Mouse (Mus musculus) embryonic facial prominence, embryonic 10.5 days (tissue): ENCODE data around the gene Ppt2. TPM values are rescaled to one million over a fixed set of nuclear protein-coding genes. Genes with fewer than 3 reads are reported as not detected.
A peak's percentile ranks its signal among the peaks of the same experiment; 100 is the strongest.

ENCODE experiments used
- DNase-seq: peaks from one replicate; pipeline ENCODE4 v3.0.0-alpha.2; 2017; ENCODE audit warnings: low spot score
- H3K27ac ChIP-seq: fragments of 300-500 bp; sonication (generic); replicated peaks from 2 replicates; pipeline ENCODE4 v1.5.1; 2016; ENCODE audit warnings: mild to moderate bottlenecking
- H3K27me3 ChIP-seq: fragments of 300-500 bp; sonication (generic); replicated peaks from 2 replicates; pipeline ENCODE4 v1.6.1; 2016; ENCODE audit warnings: low read depth, mild to moderate bottlenecking; ENCODE audit not compliant: poor library complexity, severe bottlenecking
- H3K36me3 ChIP-seq: fragments of 300-500 bp; sonication (generic); replicated peaks from 2 replicates; pipeline ENCODE4 v1.6.1; 2016; ENCODE audit warnings: mild to moderate bottlenecking, moderate library complexity
- H3K4me1 ChIP-seq: fragments of 300-500 bp; sonication (generic); 2 replicates; pipeline ENCODE4 v1.6.1; 2016
- H3K4me3 ChIP-seq: fragments of 300-500 bp; sonication (generic); 2 replicates; pipeline ENCODE4 v1.5.1; 2016; ENCODE audit warnings: mild to moderate bottlenecking, moderate library complexity
- H3K9me3 ChIP-seq: fragments of 300-500 bp; sonication (generic); 2 replicates; pipeline ENCODE4 v1.6.1; 2016; ENCODE audit warnings: mild to moderate bottlenecking
- WGBS: fragments of 180-500 bp; shearing (Covaris S2); methylation state at CpG from one replicate; pipeline ENCODE4 v1.1.7; 2016; 5-methylcytosine and 5-hydroxymethylcytosine counted together
- polyA plus RNA-seq: library from polyadenylated mRNA; unstranded; fragments of >200 nt; fragmentation: Nextera tagmentation; extraction: Ambion mirVana; gene quantifications from 2 replicates; pipeline ENCODE4 v1.2.1, GENCODE M21; 2016

The Ppt2 gene
- polyA plus RNA-seq, 1 experiment from 2014 or later = 18.6 TPM

GRCm38 (mm10) chr17:34586796-34587422 is 41.4 kb downstream of the Ppt2 start:
- Histone ChIP-seq H3K4me1 (peaks cover 74% of the 10 kb centered on the region), H3K4me3 (peak overlapping the region; percentile 86), H3K27me3 (no peaks in the 10 kb centered on the region; the same call in 1 of the 2 replicates), H3K36me3 (no peaks in the 10 kb centered on the region), H3K9me3 (no peaks in the 10 kb centered on the region), H3K27ac (peak overlapping the region; percentile 97)
- peak; percentile 94 for DNase-seq
- WGBS = under 1% methylated on average over 38 of the region's 38 CpGs

- H3K27me3 ChIP-seq = no peaks in the 10 kb centered on the region; the same call in 1 of the 2 replicates
- peak overlapping the region; percentile 97 for H3K27ac ChIP-seq
- peak; percentile 58 for DNase-seq
- no peaks in the 10 kb centered on the region for H3K9me3 ChIP-seq
- peaks cover 66% of the 10 kb centered on the region for H3K4me1 ChIP-seq
- WGBS = 24% methylated on average over 32 of the region's 32 CpGs
- H3K4me3 ChIP-seq = peak overlapping the region; percentile 86
- no peaks in the 10 kb centered on the region for H3K36me3 ChIP-seq
Observed at GRCm38 (mm10) chr17:34585877-34586771, 42.2 kb downstream of the Ppt2 start.

DNA sequence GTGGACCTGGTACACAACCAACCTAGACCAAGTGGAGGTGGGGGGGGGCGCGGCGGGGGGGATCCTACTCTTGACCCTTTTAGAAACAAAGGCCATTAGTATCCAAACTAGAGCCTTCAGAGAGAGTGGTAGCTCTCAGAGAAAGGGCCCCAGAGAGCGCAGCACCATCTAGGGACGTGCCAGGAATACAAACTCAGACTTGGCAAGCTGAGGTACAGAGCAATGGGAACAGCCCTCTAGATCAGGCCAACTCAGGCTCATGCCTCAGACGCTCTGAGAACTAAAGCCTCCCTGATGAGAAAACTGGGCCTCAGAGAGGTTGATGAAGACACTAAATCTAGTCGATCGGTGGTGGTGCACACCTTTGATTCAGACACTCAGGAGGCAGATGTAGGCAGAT is 43.2 kb downstream of the Ppt2 start:
- H3K4me3 ChIP-seq = no peak overlapping the region
- no peak for DNase-seq
- peaks cover 56% of the 10 kb centered on the region for H3K4me1 ChIP-seq
- 87% methylated on average over 8 of the region's 8 CpGs for WGBS
- H3K9me3 ChIP-seq = no peaks in the 10 kb centered on the region
- H3K36me3 ChIP-seq = no peaks in the 10 kb centered on the region
- no peaks in the 10 kb centered on the region; the same call in 1 of the 2 replicates for H3K27me3 ChIP-seq
- peak overlapping the region; percentile 97; the same call in 1 of the 2 replicates for H3K27ac ChIP-seq

- Histone ChIP-seq H3K9me3 (no peaks in the 10 kb centered on the region), H3K4me1 (peaks cover 43% of the 10 kb centered on the region), H3K36me3 (no peaks in the 10 kb centered on the region), H3K27me3 (no peaks in the 10 kb centered on the region; the same call in 1 of the 2 replicates), H3K4me3 (0 out of 2 replicates have a peak overlapping the region, but pooled peaks have one; percentile 18), H3K27ac (peak overlapping the region; percentile 20; the same call in 1 of the 2 replicates)
- no peak for DNase-seq
- WGBS = 78% methylated on average over 8 of the region's 8 CpGs
Observed at GRCm38 (mm10) chr17:34583819-34584218, 44.5 kb downstream of the Ppt2 start.

GRCm38 (mm10) chr17:34583397-34583796 is 44.9 kb downstream of the Ppt2 start:
- 0 out of 2 replicates have a peak overlapping the region, but pooled peaks have one; percentile 18 for H3K4me3 ChIP-seq
- WGBS = 53% methylated on average over 7 of the region's 7 CpGs
- H3K27ac ChIP-seq = peak overlapping the region; percentile 20; the same call in 1 of the 2 replicates

GRCm38 (mm10) chr17:34582528-34582927 is 45.8 kb downstream of the Ppt2 start:
- H3K27me3 ChIP-seq = no peaks in the 10 kb centered on the region; the same call in 1 of the 2 replicates
- DNase-seq = no peak
- H3K27ac ChIP-seq = no peak overlapping the region; the same call in 1 of the 2 replicates
- H3K4me1 ChIP-seq = peaks cover 30% of the 10 kb centered on the region
- H3K36me3 ChIP-seq = no peaks in the 10 kb centered on the region
- H3K9me3 ChIP-seq = no peaks in the 10 kb centered on the region
- WGBS = 87% methylated on average over 12 of the region's 12 CpGs
- H3K4me3 ChIP-seq = peak overlapping the region; percentile 13; the same call in 1 of the 2 replicates

More at GRCm38 (mm10) chr17:34583397-34583796, 44.9 kb downstream of the Ppt2 start:
- DNase-seq = no peak
- H3K27me3 ChIP-seq = no peaks in the 10 kb centered on the region; the same call in 1 of the 2 replicates
- H3K36me3 ChIP-seq = no peaks in the 10 kb centered on the region
- H3K9me3 ChIP-seq = no peaks in the 10 kb centered on the region
- H3K4me1 ChIP-seq = peaks cover 39% of the 10 kb centered on the region

GRCm38 (mm10) chr17:34578070-34578469 is 50.2 kb downstream of the Ppt2 start:
- Histone ChIP-seq H3K27me3 (no peaks in the 10 kb centered on the region; the same call in 1 of the 2 replicates), H3K4me1 (peaks cover 17% of the 10 kb centered on the region), H3K27ac (no peak overlapping the region), H3K9me3 (no peaks in the 10 kb centered on the region), H3K4me3 (no peak overlapping the region), H3K36me3 (no peaks in the 10 kb centered on the region)
- 91% methylated on average over 3 of the region's 3 CpGs for WGBS
- no peak for DNase-seq

DNA sequence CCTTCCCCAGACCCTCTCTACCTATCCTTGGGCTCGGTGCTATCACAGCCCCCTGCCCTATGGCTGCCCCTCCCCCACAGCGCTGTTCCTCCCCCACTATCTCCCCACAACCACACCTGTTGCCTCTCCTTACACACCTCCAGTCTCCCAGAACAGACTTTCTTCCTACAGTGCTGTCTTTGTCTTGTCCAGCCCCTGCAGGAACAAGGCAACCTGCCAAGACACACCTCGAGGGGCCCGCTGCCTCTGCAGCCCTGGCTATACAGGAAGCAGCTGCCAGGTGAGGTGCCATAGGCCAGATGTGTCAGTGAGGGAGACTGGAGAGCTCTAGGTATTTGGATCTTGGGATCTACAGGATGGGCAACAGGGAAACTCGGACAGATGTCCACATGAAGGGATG is 51.7 kb downstream of the Ppt2 start:
- Histone ChIP-seq H3K9me3 (0 out of 2 replicates have a peak, but pooled peaks cover 4% of the 10 kb centered on the region), H3K4me1 (peaks cover 17% of the 10 kb centered on the region), H3K27me3 (no peaks in the 10 kb centered on the region; the same call in 1 of the 2 replicates), H3K27ac (no peak overlapping the region), H3K4me3 (no peak overlapping the region), H3K36me3 (no peaks in the 10 kb centered on the region)
- 68% methylated on average over 5 of the region's 5 CpGs for WGBS
- DNase-seq = no peak

- WGBS = 8% methylated on average over 15 of the region's 15 CpGs
- no peak for DNase-seq
- no peak overlapping the region for H3K4me3 ChIP-seq
- peaks cover 22% of the 10 kb centered on the region for H3K4me1 ChIP-seq
- no peak overlapping the region; the same call in 1 of the 2 replicates for H3K27ac ChIP-seq
- H3K27me3 ChIP-seq = peaks cover 15% of the 10 kb centered on the region
- H3K36me3 ChIP-seq = no peaks in the 10 kb centered on the region
- 0 out of 2 replicates have a peak, but pooled peaks cover 4% of the 10 kb centered on the region for H3K9me3 ChIP-seq
Observed at GRCm38 (mm10) chr17:34572361-34572760, 55.9 kb downstream of the Ppt2 start.

GRCm38 (mm10) chr17:34571875-34572274 is 56.4 kb downstream of the Ppt2 start:
- Histone ChIP-seq H3K36me3 (no peaks in the 10 kb centered on the region), H3K4me1 (peaks cover 22% of the 10 kb centered on the region), H3K9me3 (0 out of 2 replicates have a peak, but pooled peaks cover 4% of the 10 kb centered on the region), H3K27ac (no peak overlapping the region), H3K27me3 (peaks cover 20% of the 10 kb centered on the region), H3K4me3 (no peak overlapping the region)
- DNase-seq = no peak
- WGBS = 16% methylated on average over 5 of the region's 5 CpGs

- peaks cover 22% of the 10 kb centered on the region for H3K4me1 ChIP-seq
- WGBS = 68% methylated on average over 4 of the region's 4 CpGs
- H3K27ac ChIP-seq = no peak overlapping the region
- peaks cover 30% of the 10 kb centered on the region for H3K27me3 ChIP-seq
- H3K36me3 ChIP-seq = no peaks in the 10 kb centered on the region
- no peak overlapping the region for H3K4me3 ChIP-seq
- H3K9me3 ChIP-seq = 0 out of 2 replicates have a peak, but pooled peaks cover 4% of the 10 kb centered on the region
- no peak for DNase-seq
Observed at GRCm38 (mm10) chr17:34569919-34570318, 58.4 kb downstream of the Ppt2 start.

DNA sequence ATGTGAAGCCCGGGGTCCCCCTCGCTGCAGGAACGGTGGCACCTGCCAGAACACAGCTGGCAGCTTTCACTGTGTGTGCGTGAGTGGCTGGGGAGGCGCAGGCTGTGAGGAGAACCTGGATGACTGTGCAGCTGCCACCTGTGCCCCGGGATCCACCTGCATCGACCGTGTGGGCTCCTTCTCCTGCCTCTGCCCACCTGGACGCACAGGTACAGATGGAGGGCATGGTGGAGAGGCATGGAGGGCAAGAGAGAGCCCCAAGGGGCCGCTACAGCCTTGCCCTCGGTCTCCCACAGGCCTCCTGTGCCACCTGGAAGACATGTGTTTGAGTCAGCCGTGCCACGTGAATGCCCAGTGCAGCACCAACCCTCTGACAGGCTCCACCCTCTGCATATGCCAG is 59.9 kb downstream of the Ppt2 start:
- H3K4me3 ChIP-seq = no peak overlapping the region
- peaks cover 32% of the 10 kb centered on the region for H3K27me3 ChIP-seq
- WGBS = 79% methylated on average over 13 of the region's 13 CpGs
- H3K9me3 ChIP-seq = 0 out of 2 replicates have a peak, but pooled peaks cover 4% of the 10 kb centered on the region
- H3K4me1 ChIP-seq = peaks cover 33% of the 10 kb centered on the region
- no peak for DNase-seq
- H3K36me3 ChIP-seq = no peaks in the 10 kb centered on the region
- H3K27ac ChIP-seq = no peak overlapping the region
